ENCODE assay signal across 8 mouse cellular contexts in the genomic region with DNA sequence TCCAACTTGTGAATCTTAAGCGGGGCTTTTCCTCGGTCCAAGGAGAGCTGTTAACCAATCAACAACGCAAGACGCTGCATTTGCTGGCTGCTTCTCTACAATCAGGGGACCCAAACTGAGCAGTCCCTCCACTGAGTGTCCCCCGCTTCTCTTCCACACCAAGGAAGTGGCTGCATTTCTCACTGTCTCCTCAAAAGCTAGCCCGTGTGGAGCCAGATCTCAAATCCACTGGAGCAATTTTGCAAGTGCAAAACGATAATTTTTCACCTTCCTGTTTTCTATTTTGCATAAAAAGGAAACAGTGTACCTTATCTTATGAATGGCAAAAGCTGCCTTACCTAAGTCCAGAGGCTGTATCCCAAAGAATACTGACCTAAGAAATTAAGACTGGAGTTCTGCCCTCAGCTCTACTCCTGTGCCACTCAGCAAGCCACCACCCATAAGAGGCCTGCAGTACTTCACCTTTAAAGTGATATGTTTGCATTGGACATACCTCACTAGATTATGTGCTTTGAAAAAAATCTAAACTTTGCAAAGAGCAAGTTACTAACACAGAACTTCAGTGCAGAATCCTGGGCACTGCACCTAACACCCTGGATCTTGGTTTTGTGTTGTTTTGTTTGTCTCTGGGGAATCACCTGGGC. TPM values are rescaled to one million over a fixed set of nuclear protein-coding genes. Genes with fewer than 3 reads are reported as not detected.
DNase-seq lines count a peak whose midpoint lies in the region; ATAC-seq and TF ChIP-seq lines count a peak whose summit lies in the region.

No protein-coding gene starts in this region.

- ATAC-seq in liver, embryonic 14.5 days (ENCODE audit: insufficient read depth) = no peak

- no peak overlapping the region for H3K4me3 ChIP-seq in liver, embryonic 14.5 days (ENCODE audit: insufficient read depth in 1 of 2, low read depth in 2 of 2, low read length in 2 of 2)

- 13% methylated on average over 7 of the region's 7 CpGs for WGBS in liver, embryonic 14.5 days (ENCODE audit: insufficient replicate concordance)

- no peak overlapping the region for H3K9ac ChIP-seq in liver, embryonic 14.5 days (replicated peaks)

- TF ChIP-seq EP300 in liver, embryonic 14.5 days (IDR thresholded peaks at IDR 0.05; ENCODE audit: low read depth) = no peak

- H3K4me1 ChIP-seq in liver, embryonic 14.5 days (replicated peaks; ENCODE audit: control insufficient read depth in 2 of 2, insufficient read depth in 2 of 2, low read length in 1 of 2) = peaks cover 0 to 11% of the 10 kb centered on the region in 2 experiments; a peak in 3 of 4 replicates

- no peaks in the 10 kb centered on the region for H3K27me3 ChIP-seq in liver, embryonic 14.5 days (ENCODE audit: control insufficient read depth, insufficient read depth, low read length)

- H3K9me3 ChIP-seq in liver, embryonic 14.5 days (ENCODE audit: control insufficient read depth, low read length) = no peaks in the 10 kb centered on the region

- H3K27ac ChIP-seq in liver, embryonic 14.5 days = no peak overlapping the region

- peak overlapping the region; percentile 15; the same call in 1 of the 2 replicates for H3K4me2 ChIP-seq in liver, embryonic 14.5 days (ENCODE audit: low read depth)

- H3K36me3 ChIP-seq in liver, embryonic 14.5 days (replicated peaks; ENCODE audit: control insufficient read depth, insufficient read depth, low read depth) = no peaks in the 10 kb centered on the region

- peak; percentile 26 for DNase-seq in embryo, embryonic 11 days
- no peak for DNase-seq in embryo, embryonic 9.5 days (ENCODE audit: extremely low spot score)
- peak; percentile 13 for DNase-seq in right cerebral cortex, postnatal 4 days
- DNase-seq in right cerebral cortex, postnatal 14 days = no peak
- DNase-seq in liver, embryonic 14.5 days (ENCODE audit: low read depth in 3 of 3, low spot score in 3 of 3) = no peak
- no peak for DNase-seq in adrenal gland, postnatal 14 days
- no peak for DNase-seq in spleen, postnatal 36 days (ENCODE audit: low spot score in 2 of 2)
- DNase-seq in embryo, embryonic 10.5 days (ENCODE audit: low spot score) = no peak

- no peak for TF ChIP-seq CTCF in liver, embryonic 14.5 days (IDR thresholded peaks at IDR 0.05; ENCODE audit: low read depth)

RNA-seq across cellular contexts. Expression of gene Nap1l1, which starts 52.7 kb away (rescaled TPM):
- polyA plus RNA-seq in liver, embryonic 14.5 days (2012; rRNA removed) = 43.7 and 117 TPM in 2 replicates
- 103 and 109 TPM in 2 replicates for polyA plus RNA-seq in liver, embryonic 14.5 days (2014; fragmentation: Nextera tagmentation; extraction: Ambion mirVana)
- 153 and 160 TPM in 2 replicates for total RNA-seq in adrenal gland, postnatal 14 days (2021)

Comparison
In these comparisons a context has a peak if more than half of its experiments do, and no peak if none do; other contexts are left out.
1. DNase-seq: peak in embryo, embryonic 11 days (single experiment) and right cerebral cortex, postnatal 4 days (single experiment); none in embryo, embryonic 9.5 days (single experiment), right cerebral cortex, postnatal 14 days (single experiment), liver, embryonic 14.5 days (0 of 3), adrenal gland, postnatal 14 days (single experiment), spleen, postnatal 36 days (0 of 2) and embryo, embryonic 10.5 days (single experiment).